Mouse (Mus musculus) kidney, adult 11 months (tissue): ENCODE data around the gene Calr4.

Source experiments
- DNase-seq: peaks from one replicate; pipeline ENCODE4 v3.0.0; 2022

Calr4 gene

DNA sequence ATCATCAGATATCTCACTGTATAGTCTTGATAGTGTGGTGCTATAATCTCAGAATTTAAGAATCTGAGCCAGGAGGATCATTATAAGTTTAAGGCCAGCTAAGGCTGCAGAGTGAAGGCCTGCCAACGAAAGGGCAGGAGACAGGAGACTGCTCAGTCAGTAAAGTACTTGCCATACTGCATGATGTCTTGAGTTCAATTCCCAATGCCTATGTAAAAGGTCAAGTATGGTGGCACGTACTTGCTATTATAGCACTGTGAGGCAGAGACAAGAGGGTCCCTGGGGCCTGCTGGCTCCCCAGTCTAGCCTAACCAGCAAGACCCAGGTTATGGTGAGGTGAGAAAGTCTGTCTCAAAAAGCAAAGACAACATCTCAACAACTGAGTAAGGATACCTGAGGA lies at the start of gene Calr4:
TSS of gene Calr4 (plus strand) at position 301 of the 400 bp plus-strand sequence.
- DNase-seq: no peak

DNA sequence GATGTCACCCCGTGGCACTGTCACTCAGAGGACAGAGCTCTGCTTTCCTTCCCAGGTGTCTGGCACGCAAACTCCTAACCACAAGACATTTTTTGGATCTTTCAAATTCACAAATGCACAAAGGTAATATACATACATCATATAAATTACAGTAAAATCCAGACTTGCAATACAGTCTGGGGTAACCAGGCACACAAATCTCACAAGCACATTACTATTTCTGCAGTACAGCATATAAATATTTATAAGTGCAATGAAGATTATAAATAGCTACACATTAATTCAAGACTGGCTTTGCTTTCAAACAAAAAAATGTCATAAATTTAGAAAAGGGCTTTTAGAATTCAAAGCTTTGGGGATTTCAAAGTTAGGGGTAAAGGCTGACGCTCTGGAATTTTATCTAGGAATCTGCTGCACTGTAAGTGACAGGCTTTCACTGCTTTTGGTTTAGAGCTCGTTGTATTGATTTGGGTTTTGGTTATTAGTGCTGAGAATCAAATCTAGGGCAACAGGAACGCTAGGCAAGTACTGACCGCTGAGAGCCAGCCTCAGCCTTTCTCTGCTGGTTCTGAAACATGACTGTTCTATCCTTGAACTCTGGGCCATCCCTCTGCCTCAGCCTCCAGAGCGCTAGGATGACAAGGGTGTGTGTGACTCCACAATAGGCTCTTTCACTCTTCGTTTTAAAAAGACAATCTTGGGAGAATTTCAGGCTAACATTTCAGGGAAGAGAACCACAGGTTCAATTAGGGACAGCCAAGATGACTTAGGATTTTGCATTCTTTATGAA lies 48.5 kb upstream of the Calr4 start:
- no peak for DNase-seq

DNA sequence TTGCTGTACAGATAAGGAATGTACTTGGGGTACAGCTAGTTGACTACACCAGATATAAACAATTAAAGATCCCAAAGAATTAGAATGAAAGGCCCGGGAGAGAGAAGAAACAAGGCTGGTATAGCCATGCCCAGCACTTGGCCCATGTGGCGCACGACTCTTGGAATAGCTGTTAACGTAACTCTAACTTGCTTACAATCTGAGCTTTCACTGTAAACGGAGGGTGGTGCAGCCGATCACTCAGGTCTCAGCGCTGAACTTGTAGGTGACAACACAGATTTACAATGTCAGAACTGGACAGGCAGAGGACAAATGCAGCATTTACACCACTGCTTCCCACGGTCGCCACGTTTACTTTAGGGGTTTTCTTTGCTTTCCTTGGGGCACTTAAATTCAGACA lies 42.7 kb upstream of the Calr4 start:
- DNase-seq: no peak

DNA sequence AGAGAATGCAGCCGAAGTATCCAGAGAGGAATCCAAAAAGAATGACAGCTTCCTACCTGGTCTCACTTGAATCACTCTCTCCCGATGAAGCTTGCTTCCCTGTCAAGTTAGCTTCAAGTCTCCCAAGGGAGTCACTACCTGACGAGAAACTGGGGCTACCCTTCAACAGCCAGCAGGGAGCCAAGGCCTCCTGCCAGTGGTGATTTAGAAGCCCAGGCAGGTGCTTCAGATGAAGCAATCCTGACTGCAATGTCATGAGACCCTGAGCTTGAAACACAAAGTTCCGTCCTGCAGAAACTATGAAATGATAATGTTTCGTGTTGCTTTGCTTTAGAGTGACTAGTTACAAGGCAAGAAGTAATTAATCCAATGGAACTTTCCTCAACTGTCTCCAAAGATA lies 40.4 kb upstream of the Calr4 start:
- DNase-seq: no peak

DNA sequence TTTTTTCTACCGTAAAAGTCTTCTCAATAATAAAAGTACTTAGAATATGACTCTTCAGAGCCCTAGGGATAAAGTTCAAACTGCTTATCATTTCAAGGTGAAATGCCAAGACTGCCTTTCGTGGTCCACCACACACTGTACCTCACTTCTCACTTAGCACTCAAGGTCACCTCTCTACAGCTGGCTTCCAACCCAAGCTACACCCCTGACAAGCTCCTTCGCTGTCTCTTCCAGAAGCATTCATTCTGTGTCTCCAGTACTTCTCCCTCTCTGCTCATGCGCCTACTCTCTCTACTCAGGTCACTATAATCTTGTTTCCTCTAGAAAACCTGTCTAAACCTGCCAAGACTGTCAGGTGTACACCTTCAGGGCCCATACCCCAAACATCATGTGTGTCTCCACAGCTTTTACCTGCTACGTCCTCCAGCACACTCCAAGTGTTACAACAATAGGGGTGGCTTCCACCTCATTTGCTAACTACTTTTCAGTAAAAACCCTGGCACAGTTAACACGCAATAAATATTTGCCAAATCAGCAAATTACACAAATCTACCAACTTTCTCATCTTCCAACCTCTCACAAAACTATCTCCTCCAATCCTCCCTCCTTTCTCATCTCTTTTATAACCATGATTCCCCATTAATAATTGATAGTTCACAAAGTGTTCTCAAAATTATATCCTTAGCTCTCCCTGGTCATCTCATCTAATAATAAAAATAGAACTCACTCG lies 38.2 kb upstream of the Calr4 start:
- DNase-seq: peak; percentile 21

DNA sequence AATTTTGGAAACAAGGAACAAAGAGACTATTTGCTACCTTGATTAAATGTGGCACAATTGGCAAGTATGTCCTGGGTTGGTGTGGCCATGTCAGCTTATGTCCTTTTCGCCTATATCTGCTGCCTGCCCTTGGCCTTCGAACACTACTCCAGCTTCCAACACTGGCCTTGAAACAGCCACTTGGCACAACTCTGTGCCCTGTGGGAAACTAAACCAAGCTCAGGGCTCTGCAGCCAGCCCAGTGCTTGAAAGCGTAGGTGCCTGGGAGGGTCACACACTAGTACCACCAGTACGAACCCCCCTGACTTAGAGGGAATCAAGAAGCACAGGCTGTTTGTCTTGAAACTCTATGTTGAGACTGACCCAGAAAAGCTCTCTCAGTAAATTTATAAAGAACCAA lies 35.2 kb upstream of the Calr4 start:
- DNase-seq: no peak

DNA sequence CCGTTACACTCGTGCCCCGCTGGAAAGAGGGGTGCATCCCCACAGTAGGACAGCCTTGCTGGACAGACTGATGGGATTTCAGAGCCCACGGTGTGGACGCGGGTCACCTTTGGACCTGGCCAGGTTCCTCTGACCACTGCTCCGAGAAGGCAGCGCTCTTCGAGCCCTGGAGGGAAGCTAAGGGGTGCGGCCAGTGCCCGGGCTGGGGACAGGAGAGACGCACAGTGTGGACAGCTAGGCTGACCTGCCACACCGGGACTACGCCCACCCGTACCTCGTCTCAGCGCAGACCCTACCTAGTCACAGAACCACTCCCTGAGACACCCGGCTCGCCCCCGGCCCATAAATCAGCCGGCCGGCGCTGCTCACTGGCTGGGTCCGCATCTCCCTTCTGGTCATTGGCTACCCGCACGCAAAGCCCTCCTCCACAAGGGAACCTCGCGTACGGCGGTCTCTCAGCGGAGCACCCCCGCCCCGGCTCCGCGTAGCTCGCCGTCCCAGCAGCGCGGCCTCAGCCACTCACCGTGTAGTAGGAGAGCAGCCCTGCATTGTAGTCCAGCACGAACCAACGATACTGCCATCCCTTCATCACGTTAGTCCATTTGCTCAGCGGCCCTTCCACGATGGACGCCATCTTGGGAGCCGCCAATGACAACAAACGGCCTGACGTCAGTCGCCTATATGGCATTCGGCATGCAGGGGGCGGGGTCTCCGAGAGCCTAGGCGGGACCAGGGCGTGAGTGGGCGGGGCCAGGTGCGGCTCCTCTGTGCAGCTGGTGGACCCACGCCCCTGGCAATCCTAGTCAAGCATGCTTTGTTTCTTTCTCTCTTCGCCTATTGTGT lies 32.5 kb upstream of the Calr4 start, which contains the start of gene Osbpl9:
TSS of gene Osbpl9 (minus strand) at position 691 of the 843 bp plus-strand sequence.
- peak; percentile 97 for DNase-seq

DNA sequence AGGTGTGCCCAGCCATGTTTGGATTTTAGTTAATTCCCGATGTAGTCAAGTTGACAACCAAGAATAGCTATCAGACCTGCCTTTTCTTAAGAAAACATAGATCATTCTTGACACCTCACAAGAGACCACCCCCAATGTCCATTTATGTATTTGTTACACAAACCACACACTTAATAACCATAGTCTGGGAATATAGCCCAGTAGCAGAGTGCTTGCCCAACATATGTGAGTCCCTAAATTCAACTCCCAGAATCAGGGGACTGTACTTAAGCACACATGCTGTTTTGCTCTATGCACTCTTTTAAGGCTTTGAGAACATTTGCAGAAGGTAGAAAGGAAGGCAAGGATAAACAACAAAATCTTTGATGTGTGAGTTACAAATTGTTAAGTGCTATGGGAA lies 30.4 kb upstream of the Calr4 start:
- no peak for DNase-seq

DNA sequence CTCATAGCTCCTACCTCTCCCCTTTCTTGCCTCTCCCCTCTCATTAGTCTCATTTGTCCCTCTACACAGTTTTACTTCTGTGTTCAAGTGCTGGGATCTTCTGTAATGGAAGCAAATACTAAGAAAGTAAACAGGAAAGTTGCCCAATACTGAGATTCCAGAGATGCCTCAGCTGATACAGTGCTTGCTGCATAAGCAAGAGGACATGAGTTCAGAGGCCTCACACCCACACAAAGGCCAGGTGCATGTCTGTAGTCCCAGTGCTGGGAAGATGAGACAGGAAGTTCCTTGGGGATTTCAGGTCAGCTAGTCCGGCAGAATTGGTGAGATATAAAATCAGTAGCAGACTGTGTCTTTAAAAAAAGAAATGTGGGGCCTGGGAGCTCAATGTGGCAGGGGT lies 29.9 kb upstream of the Calr4 start:
- no peak for DNase-seq

DNA sequence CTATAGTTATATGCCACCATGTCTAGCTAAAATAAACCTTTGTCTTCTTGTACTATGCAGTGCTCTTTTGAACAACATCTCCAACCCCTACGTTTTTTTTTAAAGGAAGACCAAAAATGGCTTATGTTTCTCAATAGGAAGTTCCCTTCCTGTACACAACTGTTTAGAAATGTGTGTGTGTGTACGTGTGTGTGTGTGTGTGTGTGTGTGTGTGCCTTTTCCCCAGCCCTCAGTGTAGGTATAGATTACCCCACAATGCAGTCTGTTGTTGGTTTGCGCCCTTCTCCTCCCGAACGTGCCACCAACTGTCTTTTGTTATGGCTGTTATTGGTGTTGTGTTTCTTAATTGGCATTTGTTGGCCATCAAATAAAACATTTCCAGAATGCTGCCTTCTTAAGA lies 26.8 kb upstream of the Calr4 start:
- DNase-seq: no peak

DNA sequence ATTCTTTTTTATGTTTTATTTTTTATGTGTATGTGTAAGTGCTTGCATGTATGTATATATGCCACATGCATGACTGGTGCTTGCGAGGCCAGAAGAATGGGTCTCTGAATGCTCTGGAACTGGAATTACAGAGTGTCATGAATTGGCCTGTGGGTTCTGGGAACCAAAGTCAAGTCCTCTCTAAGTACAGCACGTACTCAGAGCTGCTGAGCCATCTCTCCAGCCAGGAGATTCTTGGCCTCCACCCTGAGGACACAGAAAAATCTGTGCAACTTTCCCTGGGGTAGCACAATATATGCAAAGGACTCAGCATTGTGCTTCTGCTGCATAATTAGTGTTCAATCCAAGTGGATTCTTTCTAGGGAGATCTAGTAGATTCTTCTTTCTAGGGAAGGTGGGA lies 24.0 kb upstream of the Calr4 start:
- DNase-seq: no peak

DNA sequence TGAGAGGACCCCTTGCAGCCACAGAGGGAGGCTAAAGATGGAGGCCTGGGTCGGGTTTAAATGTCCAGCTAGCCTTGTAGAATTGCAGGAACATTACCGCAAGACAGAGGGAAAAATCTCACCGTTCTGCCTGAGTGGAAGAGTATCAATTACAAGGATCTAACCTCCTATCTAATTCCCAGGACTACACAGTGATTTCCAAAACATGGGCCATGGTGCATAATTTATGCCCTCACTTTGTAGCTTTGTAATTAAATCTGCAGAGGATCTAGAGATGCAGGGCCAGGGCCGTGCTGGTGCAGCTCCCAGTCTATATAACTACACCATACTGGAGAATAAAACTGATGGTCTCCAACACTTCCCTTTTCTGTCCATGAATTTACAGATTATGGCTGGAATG lies 23.4 kb upstream of the Calr4 start:
- DNase-seq: no peak

DNA sequence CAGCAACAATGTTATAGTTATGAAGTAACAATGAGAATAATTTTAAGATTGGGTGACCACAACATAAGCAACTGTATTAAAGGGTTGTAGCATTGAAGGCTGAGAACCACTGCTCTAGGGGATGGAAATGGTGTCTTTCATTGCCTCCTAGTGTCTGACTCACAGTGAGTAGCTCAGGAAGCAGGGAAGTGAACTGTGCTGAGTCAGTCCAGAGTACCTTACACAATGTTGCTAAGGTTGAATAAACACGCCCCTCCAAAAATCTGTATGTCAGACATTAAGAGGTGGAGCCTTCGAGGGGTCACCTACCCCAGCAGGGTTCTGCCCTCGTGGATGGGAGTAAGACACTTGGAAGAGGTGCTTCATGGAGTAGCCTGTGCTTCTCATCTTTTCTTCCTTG lies 20.3 kb upstream of the Calr4 start:
- DNase-seq: no peak

DNA sequence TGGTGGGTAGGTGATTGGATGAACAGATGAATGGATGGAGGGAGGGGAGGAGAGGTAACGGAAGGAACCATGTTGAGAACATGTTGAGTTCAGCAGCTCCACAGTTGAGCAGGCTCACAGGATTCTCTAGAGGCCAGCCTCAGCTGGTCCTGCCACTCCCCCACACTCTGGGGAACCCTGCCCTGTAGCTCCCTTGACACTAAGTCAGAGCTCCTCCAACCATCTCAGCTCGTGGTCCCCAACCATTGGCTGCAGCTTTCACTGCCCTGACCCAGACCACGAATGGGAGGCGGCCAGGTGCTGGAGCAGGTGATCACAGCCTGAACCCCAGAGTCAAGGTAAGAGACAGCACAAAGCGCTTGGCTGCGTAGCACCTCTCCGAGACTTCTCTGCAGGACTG lies 16.3 kb upstream of the Calr4 start:
- DNase-seq: no peak

DNA sequence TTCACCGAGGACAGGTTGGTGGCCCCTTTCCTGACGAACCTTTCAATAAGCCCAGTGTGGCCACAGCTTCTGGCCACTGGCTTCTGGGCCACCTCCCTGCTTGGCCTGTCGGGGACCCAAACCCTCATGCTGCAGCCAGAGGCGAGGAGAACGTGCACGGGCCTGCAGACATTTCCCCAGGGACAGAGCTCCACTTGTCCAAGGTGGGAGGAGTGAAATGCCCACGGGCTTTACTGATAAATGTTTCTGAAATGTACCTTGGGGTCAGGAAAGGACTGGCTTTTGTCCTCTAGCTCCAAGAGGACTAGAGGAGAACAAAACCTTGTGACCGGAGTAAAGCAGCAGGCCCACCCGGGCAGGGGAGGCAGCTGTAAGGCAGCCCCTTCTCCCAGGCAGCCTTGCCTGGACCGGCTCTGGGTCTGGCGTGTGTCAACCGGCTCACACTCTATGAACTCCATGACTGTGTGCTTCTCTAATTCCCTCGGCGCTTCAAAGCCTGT lies 13.8 kb upstream of the Calr4 start:
- no peak for DNase-seq

DNA sequence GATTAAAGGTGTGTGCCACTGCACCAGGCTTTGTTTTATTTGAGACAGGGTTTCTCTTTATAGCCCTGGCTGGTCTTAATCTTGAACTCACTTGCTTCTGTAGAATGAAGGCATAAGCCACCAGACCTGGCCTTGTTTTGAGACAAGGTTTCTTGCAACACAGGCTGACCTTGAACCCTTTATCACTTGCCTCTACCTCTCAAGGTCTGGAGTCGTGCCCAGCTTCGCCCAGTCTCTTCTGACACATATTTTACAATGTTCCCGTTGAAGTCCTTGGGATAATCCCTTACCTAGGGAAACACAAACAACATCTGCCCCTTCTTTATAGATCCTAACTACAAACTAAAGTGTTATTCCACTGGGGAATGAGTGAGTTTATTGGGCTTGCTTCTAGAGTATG lies 12.3 kb upstream of the Calr4 start:
- no peak for DNase-seq

DNA sequence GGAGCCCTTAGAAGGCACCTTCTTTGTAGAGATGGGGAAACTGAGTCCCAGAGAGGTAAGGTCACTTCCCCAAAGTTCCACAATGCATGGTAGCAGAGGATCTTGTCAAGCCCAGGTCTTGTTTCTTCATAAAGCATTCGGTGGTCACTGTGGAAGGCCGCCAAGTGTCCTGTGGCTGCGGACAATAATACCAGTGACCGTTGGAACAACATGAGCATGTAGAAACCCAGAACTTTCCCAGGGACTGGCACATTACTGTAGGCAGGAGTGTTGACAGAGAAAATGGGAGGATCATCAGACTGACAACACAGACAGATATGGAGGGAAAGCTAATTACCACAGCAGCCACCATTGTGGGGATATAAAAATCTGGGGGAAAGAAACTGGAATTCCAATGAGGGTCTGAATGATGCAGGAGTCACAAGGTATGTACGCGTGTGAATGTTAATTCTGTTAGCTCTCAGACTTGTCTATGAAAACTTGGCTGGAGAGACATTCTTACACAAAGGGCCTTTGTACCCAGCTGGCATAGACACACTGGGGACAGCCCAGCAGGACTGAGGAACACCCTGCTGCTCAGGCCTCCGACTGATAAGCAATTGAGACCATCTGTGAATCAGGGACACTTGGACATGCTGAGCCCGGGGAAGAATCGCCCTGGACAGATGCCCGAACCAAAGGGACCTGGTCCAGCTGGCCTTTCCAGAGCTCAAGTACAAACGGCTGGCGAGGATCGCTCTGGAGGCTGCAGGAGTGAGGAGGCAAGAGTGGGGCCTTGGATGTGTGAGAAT lies 9.3 kb upstream of the Calr4 start:
- no peak for DNase-seq

DNA sequence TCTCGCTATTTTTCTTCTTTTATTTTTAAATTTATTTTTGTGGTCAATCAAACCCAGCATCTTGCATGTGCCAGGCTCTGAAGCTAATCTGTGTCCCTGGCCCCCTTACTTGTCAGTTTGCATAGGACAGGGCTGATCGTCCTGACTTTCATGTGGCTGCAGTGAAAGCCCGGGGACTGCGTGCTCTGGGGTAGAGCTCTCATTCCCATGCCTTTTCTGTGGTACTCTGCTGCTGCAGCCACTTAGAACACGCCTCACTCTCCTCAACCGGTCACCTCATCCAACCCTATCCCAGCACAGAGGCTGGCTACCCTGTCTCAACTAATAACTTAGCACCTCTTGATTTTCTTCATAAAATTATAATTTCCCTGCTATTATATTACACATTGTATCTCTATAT lies 8.7 kb upstream of the Calr4 start:
- no peak for DNase-seq

DNA sequence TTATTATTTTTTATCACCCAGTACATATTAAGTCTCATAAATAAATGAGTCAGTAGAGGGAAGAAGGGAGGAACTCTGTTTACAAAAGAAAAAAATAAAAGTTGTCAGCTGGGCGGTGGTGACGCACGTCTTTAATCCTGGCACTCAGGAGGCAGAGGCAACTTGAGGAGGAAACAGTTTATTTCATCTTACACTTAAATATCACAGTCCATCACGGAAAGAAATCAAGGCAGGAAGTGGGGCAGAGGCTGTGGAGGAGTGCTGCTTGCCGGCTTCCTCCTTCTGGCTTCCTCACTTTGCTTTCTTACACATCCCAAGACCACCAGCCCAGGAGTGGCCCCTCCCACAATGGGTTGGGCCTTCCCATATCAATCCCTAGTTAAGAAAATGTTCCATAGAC lies 8.2 kb upstream of the Calr4 start:
- DNase-seq: no peak

DNA sequence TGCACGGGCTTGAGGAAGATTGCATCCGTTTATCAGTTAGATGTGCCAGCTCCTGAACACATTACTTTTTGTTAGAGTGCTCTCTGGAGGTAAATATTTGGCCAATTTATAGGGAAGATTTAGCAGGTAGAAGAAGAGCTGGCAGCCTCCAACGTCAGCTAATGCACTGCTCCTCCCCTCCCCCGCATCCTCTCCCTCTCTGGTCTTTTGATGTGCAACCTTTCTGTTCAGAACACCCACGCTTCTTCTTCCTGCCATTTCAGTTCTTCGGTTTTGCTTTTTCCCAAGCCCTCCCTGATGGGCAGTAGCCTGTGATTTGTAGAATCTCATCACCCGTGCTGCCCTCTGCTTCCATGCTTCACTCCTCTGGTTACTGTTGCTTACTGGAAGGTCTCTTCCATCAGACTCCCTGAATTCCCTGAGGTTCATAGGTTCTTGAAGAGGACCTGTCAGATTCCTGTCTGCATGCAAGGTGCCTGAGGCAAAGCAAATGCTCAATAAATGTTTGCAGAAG lies 4.5 kb upstream of the Calr4 start:
- DNase-seq: no peak

DNA sequence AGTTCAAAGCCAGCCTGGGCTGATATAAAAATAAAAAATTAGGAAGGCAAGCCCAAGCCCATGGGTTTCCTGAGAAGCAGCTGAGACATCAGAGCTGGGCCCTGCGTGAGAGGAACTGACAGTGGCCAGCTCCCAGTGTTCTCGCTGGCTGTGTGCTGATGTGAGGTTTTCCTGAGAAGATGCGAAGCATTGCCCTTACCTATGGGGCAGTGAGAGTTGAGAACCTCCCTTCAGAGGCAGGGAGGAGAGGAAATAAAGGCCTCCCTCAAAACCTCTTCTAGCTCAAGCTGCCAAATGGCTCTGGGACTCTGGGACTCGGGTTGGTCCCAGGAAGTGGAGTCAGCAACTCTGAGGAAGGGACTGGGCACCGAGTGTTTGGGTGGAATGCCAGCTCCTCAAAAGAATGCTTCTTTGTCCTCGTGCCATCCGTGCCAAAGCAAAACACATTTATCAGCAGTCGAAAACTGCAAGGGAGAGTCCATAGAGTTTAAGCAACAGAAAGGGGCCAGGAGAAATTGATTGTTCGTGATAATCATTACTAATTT lies 593 bp downstream of the Calr4 start:
- no peak for DNase-seq
